Mouse (Mus musculus): Measurements from ENCODE around the gene Il33. TPM values are rescaled to one million over a fixed set of nuclear protein-coding genes. Genes with fewer than 3 reads are reported as not detected.
"Not testable (repeated sequence)": the region's sequence is repeated elsewhere in the genome, so short reads cannot be mapped to it uniquely, and the experiment has no call there.

Gene Il33
- polyA plus RNA-seq, 1 experiment from 2014 or later: not detected

DNA sequence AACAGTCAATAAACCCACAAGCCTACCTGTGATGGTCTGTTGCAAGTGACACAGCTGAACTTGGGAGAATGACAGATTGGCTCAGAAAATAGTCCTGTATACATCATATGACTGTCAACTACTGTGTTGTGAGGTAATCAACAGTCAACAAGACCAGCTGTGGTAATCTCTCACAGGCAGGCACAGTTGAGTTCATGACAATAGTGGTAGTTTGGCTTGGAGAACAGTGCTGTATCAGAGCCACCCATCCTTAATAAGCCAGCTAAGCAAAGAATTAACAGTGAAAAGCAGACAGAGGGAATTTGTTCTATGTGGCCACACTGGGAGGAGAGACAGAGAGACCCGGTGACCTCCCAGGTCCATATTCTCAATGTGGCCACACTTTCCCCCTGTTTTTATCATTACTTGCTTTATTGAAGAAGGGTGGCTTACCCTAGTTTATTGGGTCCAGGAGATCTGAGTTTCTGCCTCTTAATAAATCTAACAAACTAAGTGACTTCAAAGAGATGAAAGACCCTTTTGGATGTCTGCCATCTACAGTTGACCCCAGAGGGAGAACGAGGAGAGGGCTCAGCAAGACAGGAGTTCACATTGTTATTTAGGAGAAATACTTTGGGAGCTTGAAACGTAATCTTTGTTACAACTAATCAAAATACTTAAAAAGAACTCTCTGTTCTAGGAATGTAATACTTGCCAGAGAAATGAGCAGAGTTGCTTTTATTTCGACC is 22.4 kb upstream of the Il33 start:
- H3K27ac ChIP-seq: no peak overlapping the region
- no peak overlapping the region for H3K4me3 ChIP-seq (ENCODE audit: inconsistent target)
- no peaks in the 10 kb centered on the region for H3K79me2 ChIP-seq (ENCODE audit: inconsistent target)
- WGBS (ENCODE audit: missing documents): 92% methylated on average over 4 of the region's 4 CpGs
- H3K36me3 ChIP-seq (ENCODE audit: inconsistent target): no peaks in the 10 kb centered on the region

DNA sequence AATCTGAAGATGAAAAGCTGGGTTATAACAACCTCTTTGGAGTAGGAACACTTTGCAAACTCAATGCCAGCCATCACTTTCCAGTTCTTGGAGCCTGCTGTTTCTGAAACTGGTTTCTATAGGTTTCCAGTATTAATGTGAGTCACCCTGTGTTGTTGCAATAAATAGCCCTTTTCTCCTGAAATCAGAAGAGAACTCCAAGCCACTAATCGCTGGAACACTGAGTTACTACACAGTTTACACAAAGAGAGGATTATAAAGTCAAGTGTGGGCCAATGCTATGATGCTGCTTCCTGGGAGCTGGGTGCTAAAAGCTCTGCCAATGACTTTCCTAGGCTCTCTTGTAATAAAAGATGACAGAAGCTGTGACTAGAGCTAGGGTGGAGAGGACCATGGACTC is 19.0 kb upstream of the Il33 start:
- Histone ChIP-seq H3K27ac (no peak overlapping the region), H3K36me3 (ENCODE audit: inconsistent target) (no peaks in the 10 kb centered on the region), H3K79me2 (ENCODE audit: inconsistent target) (no peaks in the 10 kb centered on the region), H3K4me3 (ENCODE audit: inconsistent target) (no peak overlapping the region)
- WGBS (ENCODE audit: missing documents): 82% methylated on average over 1 of the region's 1 CpGs

DNA sequence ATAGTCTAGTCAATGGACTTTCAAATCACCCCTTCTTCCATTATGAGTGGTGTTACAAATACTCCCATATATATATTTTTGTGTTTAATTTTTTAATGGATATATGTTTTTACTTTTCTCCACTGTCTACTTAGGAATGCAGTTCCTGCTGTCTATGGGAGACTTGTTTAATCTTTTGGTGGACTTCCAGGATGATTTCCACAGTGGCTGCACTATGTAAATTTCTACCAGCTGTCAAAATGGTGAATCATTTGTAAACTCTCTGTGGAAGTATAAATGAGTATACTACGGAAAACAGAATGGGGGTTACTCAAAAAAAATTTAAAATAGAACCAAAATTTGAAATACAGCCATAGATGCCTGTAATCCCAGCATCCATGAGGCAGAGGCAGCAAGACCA is 15.7 kb upstream of the Il33 start:
- Histone ChIP-seq H3K79me2 (ENCODE audit: inconsistent target) (no peaks in the 10 kb centered on the region), H3K27ac (no peak overlapping the region), H3K4me3 (ENCODE audit: inconsistent target) (no peak overlapping the region), H3K36me3 (ENCODE audit: inconsistent target) (no peaks in the 10 kb centered on the region)
- 78% methylated on average over 1 of the region's 1 CpGs for WGBS (ENCODE audit: missing documents)

DNA sequence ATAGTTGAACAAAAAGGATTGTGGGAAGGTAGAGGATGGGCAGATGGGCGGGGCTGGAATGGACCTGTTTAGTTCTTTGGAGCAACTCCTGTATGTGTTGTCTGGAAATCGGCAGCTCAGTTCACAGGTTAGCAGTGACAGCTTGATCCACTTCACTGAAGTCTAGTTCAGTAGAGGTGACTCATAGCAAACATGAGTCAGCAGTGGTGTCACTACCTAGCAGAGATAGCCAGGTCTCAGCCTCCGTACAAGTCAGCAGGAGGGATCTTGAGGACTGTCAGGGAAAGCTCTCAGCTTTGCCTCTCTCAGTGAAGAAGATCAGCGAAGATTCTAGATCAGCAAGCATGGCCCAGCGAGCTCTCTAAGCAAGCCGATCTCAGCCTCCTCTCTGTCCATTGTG is 13.0 kb upstream of the Il33 start:
- H3K36me3 ChIP-seq (ENCODE audit: inconsistent target): no peaks in the 10 kb centered on the region
- 90% methylated on average over 6 of the region's 6 CpGs for WGBS (ENCODE audit: missing documents)
- no peak overlapping the region for H3K4me3 ChIP-seq (ENCODE audit: inconsistent target)
- no peak overlapping the region for H3K27ac ChIP-seq
- no peaks in the 10 kb centered on the region for H3K79me2 ChIP-seq (ENCODE audit: inconsistent target)

DNA sequence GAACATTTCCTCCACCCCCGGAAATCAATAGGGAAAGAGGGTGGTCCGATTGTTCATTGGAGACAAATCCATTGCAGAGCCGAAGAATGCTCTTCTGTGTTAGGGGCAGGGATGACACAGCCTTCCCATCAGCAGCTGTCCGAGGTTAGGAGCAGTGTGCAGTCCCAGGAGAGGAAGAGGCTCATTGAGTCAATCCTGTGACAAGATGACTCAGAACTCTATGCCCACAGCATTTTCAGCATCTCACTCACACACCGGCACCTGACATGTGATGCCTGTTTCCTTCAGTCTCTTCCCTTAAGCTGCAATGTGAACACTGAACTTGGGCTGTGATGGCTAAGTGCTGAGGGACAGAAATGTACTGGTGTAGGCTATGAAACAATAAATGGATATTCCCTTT is 7.5 kb upstream of the Il33 start:
- no peaks in the 10 kb centered on the region for H3K79me2 ChIP-seq (ENCODE audit: inconsistent target)
- H3K36me3 ChIP-seq (ENCODE audit: inconsistent target): no peaks in the 10 kb centered on the region
- no peak overlapping the region for H3K27ac ChIP-seq
- 67% methylated on average over 5 of the region's 5 CpGs for WGBS (ENCODE audit: missing documents)
- H3K4me3 ChIP-seq (ENCODE audit: inconsistent target): no peak overlapping the region

DNA sequence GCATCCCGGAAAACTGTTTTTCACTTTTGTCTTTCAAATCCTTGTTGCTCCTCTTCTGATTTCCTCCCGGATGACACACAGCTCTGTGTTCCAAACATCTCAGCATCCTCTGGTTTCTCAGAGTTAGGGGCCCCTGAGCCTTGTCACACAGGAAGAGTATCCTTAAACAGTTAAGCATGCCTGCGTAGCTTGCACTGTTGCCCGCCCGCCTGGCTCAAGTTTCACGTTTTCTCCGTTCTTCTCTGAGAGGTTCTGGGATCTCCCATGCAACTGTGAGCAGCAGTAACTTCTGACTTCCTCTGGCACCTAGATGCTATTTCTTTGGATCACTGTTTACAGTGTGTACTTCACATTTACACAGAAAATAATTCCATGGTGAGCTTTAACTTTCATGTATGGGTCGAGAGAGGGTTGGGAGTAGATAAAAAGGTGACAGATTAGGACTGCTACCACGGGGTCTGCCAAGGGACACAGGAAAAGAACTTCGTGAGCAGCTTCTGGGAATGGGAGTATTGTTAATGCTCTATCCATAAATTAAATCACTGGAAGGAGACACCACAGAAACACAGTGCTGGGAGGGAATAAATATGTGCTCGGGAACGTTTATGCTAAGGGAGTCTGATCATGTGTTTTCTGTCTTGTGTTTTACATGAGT is 1.3 kb downstream of the Il33 start:
- Histone ChIP-seq H3K4me3 (ENCODE audit: inconsistent target) (no peak overlapping the region), H3K27ac (no peak overlapping the region), H3K36me3 (ENCODE audit: inconsistent target) (no peaks in the 10 kb centered on the region), H3K79me2 (ENCODE audit: inconsistent target) (no peaks in the 10 kb centered on the region)
- WGBS (ENCODE audit: missing documents): 58% methylated on average over 12 of the region's 12 CpGs

DNA sequence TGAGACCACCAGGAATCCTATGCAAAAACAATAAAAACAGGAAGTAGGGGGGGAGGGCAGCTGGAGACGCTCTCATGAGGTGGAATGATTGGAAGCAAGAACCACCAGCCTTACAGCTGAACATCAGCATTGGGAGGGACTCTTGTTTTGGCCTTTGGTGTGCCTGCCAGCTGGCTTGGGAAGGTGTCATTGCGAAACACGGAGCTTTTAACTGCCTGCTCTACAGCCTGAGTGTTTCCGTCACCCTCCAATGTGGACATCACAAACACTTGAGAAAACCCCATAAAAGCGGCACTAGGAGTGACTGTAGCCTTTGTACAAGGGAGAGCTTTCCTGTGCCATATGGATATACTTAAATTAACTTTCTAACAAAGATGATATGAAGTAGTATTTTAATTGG is 5.4 kb downstream of the Il33 start:
- 42% methylated on average over 5 of the region's 5 CpGs for WGBS (ENCODE audit: missing documents)
- Histone ChIP-seq H3K79me2 (ENCODE audit: inconsistent target) (no peaks in the 10 kb centered on the region), H3K4me3 (ENCODE audit: inconsistent target) (no peak overlapping the region), H3K27ac (no peak overlapping the region), H3K36me3 (ENCODE audit: inconsistent target) (no peaks in the 10 kb centered on the region)

DNA sequence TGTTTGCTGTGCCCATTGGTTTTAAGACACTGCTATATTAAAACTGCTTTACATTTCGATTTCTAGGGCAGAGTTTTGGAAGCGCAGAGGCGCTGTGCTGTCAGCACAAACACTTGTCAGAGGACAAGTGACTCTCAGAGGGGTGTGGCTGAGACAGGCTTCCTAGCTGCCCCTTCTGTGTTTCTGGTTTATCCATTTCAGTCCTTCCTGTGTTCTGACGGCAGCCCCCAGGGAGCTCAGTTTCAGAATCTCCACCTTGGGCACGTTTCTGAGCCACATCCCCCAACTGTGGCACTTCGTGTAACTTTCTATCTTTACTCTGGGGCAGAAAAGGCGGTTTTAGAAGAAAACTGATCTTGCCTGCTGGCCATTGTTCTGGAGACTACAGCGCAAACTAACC is 12.5 kb downstream of the Il33 start:
- H3K36me3 ChIP-seq (ENCODE audit: inconsistent target): no peaks in the 10 kb centered on the region
- no peak overlapping the region for H3K27ac ChIP-seq
- H3K4me3 ChIP-seq (ENCODE audit: inconsistent target): no peak overlapping the region
- WGBS (ENCODE audit: missing documents): 47% methylated on average over 8 of the region's 8 CpGs
- H3K79me2 ChIP-seq (ENCODE audit: inconsistent target): no peaks in the 10 kb centered on the region

DNA sequence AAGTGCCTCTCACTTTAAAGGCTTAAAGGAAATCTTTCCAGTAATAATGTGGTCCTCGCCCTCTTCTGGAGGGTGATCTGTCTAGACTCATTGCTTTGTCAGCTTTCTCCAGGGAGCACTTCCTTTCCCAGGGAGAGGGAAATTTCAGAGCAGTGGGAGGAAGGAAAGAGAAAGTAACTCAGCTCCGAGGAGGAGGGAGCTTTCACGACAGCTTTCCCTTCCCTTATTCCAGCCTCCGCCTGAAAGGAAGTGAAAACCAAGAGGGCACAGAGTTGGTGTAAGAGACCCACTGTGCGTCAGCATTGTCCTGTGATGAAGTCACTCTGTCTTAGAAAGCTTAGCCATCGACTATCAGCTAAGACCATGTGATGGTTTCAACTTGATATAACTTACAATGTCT is 15.3 kb downstream of the Il33 start:
- WGBS (ENCODE audit: missing documents): 6% methylated on average over 6 of the region's 6 CpGs
- H3K27ac ChIP-seq: no peak overlapping the region
- no peak overlapping the region for H3K4me3 ChIP-seq (ENCODE audit: inconsistent target)
- H3K79me2 ChIP-seq (ENCODE audit: inconsistent target): no peaks in the 10 kb centered on the region
- H3K36me3 ChIP-seq (ENCODE audit: inconsistent target): no peaks in the 10 kb centered on the region

DNA sequence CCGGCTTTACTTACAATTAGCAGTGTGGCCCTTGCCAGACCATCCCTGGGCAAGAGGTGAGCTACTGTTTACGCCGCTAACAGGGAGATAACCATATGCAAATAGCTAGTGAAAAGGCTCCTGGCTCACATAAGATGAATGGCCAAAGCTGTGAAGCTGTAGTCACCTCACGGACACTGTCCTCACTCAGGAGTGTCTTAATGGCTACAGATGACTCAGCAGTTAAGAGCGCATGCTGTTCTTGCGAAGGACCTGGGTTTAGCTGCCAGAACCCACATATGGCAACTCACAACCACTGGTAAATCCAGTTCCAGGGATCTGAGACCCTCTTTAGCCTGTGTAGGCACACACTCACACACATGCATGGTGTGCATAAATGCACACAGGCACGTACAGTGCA is 16.3 kb downstream of the Il33 start:
- WGBS (ENCODE audit: missing documents): 88% methylated on average over 6 of the region's 7 CpGs
- Histone ChIP-seq H3K79me2 (ENCODE audit: inconsistent target) (no peaks in the 10 kb centered on the region), H3K36me3 (ENCODE audit: inconsistent target) (no peaks in the 10 kb centered on the region), H3K27ac (no peak overlapping the region), H3K4me3 (ENCODE audit: inconsistent target) (no peak overlapping the region)

DNA sequence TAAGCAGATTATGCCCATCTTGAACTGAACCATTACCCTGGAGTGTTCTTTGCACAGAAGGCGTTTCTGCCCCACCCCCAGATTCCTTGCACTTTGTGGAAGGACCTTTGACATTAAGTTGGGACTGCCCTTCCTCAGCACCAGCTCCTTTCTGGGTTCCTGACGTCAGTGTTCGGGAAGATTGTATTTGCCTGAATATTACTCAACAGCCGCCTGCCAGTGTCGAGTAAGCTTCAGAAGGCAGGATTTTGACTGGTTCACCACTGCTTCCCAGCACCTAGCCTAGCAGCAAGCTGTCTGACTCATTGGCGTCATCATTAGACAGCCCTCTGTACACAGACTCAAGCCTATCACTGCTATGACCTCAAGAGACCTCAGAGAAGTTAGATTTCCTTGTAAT is 17.4 kb downstream of the Il33 start:
- Histone ChIP-seq H3K79me2 (ENCODE audit: inconsistent target) (no peaks in the 10 kb centered on the region), H3K36me3 (ENCODE audit: inconsistent target) (no peaks in the 10 kb centered on the region), H3K27ac (no peak overlapping the region), H3K4me3 (ENCODE audit: inconsistent target) (no peak overlapping the region)
- WGBS (ENCODE audit: missing documents): 91% methylated on average over 6 of the region's 6 CpGs

DNA sequence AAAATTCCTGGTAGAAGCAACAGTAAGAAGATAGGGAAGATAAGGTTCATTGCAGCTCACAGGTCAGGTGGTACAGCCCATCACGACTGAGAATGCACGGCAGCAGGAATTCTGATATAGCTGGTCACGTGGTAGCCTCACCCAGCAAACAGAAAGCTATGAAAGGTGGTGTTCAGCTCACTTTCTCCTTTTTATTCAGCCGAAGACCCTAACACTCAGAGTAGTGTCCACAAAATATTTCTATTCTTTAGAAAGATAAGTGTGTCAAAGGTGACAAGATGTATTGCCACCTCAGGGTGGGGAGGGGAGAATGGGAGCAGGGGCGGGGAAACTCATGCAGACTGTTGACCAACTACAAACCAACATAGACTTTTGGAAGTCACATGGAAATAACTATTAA is 19.5 kb downstream of the Il33 start:
- WGBS (ENCODE audit: missing documents): 90% methylated on average over 5 of the region's 5 CpGs
- no peaks in the 10 kb centered on the region for H3K79me2 ChIP-seq (ENCODE audit: inconsistent target)
- no peak overlapping the region for H3K27ac ChIP-seq
- no peak overlapping the region for H3K4me3 ChIP-seq (ENCODE audit: inconsistent target)
- no peaks in the 10 kb centered on the region for H3K36me3 ChIP-seq (ENCODE audit: inconsistent target)

DNA sequence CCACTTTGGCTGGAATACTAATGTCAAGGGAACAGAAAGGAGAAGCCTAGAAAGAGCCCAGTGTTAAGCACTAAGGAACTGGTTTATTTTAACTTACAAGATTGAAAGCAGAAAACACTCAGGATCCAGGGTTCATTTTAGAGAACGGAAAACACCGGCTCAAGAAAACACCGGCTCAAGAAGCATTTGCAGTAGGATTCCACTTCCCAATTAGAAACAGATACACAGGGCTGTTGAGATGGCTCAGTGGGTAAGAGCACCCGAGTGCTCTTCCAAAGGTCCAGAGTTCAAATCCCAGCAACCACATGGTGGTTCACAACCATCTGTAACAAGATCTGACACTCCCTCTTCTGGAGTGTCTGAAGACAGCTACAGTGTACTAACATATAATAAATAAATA is 20.0 kb downstream of the Il33 start:
- H3K4me3 ChIP-seq (ENCODE audit: inconsistent target); H3K36me3 ChIP-seq (ENCODE audit: inconsistent target); H3K27ac ChIP-seq; H3K79me2 ChIP-seq (ENCODE audit: inconsistent target): not testable (repeated sequence)
- 91% methylated on average over 4 of the region's 4 CpGs for WGBS (ENCODE audit: missing documents)

DNA sequence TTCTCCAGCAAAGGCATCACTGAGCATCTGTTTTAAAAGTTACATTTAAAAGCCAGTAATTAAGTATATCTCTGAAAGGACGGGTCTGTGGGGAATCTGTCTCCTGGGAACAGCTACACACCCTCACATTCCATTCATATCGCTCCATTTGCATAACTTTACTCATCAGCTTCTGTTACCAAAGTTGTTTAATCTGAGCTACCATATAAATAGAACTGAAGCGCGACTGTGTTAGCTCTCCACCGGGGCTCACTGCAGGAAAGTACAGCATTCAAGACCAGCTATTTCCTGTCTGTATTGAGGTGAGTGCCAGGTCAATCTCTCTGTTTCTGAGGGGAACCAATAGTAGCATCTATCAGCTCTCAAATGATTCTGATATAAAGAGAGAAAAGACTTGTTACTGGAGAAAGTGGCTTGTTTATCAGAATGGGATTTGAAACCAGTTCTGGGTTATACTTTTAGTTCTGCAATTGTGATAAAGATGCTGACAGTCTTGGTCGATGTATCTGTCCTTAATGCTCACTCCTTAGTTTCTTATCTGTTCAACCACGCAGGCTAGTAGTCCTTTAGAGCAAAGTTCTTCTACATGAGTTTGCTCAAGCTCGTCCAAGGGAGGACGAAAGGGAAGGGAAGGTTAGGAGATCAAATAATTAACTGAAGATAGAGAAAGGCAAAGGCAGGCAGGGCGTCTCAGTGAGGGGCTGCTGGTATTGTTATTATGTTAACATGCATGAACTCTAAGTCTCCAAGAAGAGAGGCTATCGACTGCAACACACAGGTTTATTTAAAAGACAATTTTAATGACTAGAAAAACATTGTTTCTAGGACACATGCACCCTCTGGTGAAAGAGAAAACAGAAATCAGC is 20.9 kb downstream of the Il33 start:
- H3K4me3 ChIP-seq (ENCODE audit: inconsistent target): no peak overlapping the region
- no peaks in the 10 kb centered on the region for H3K36me3 ChIP-seq (ENCODE audit: inconsistent target)
- H3K27ac ChIP-seq: no peak overlapping the region
- H3K79me2 ChIP-seq (ENCODE audit: inconsistent target): no peaks in the 10 kb centered on the region
- WGBS (ENCODE audit: missing documents): 18% methylated on average over 11 of the region's 11 CpGs

DNA sequence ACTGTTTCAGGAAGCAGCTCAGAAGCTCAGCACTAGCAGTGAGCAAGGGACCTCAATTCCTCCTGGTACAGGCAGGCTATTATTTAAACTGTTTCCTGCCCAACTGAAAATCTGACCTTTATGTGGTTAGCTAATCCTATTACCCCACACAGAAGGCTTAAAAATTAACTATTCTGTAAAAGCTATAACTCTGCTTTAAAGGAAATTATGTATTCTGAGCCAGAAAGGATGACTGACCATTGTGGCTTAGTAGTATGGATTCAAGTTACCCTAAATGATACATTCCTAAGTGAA is 21.5 kb downstream of the Il33 start:
- Histone ChIP-seq H3K36me3 (ENCODE audit: inconsistent target) (no peaks in the 10 kb centered on the region), H3K4me3 (ENCODE audit: inconsistent target) (no peak overlapping the region), H3K79me2 (ENCODE audit: inconsistent target) (no peaks in the 10 kb centered on the region), H3K27ac (no peak overlapping the region)
